Mouse (Mus musculus) central nervous system, embryonic 11.5 days (tissue): ENCODE measurements around the gene Nabp1. TPM values are rescaled to one million over a fixed set of nuclear protein-coding genes. Genes with fewer than 3 reads are reported as not detected.

Experiments used
- polyA plus RNA-seq: library from polyadenylated mRNA; depleted of rRNA; stranded (reverse); fragments of >200 nt; gene quantifications from 2 replicates; pipeline ENCODE4 v1.2.3, GENCODE M21; 2012; rRNA removed

Nabp1 gene
- polyA plus RNA-seq = 7.0 and 7.6 TPM in 2 replicates

DNA sequence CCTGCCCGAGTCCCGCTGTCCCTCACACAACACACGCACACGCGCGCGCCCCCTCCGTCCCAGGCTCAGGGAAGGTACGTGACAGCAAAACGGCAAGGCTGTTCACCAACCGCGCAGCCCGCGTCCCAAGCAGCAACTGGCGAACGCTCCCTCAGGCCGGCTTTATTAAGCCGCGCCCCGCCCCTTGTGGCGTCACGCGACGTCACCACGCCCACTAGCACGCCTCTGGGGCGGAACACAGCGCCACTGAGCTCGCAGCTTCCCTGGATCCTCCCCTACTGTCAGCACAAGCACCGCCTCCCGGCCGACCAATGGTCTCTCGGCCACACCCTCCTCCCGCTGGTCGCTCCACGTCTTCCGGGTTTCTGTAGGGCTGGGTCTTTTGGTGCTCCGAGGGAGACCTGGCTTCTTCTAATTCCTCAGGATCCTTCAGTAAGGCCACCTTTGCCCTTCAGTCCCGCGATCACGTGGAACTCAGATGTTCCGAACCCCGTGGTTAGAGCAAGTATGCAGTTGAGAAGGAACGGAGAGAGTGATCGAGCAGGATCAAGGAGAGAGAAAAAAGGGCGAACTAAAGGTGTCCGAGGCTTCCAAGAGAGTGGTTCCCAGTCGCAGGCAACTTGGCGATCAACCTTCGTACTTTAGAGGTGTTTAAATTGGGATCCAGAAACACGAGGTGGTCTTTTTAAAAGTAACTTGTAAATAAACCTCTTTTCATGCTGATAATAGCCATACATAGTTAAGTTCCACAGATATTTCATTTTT is at the start of gene Nabp1:
Nabp1 (minus strand) TSS at position 164 of the 765 bp plus-strand sequence.

Other genes with a start within 250 kb of the Nabp1 start
- 6.4 and 6.5 TPM in 2 replicates for gene Cavin2, start 189.3 kb downstream of the Nabp1 start, polyA plus RNA-seq